16 mouse cellular contexts compared by ENCODE assay signal in genomic region chr6:28848891-28849290, GRCm38 (mm10). TPM values are rescaled to one million over a fixed set of nuclear protein-coding genes. Genes with fewer than 3 reads are reported as not detected.
DNase-seq lines count a peak whose midpoint lies in the region; ATAC-seq lines count a peak whose summit lies in the region.
"Had no signal": no experiment of that assay in that cellular context is flagged by ENCODE, and none has a peak within 500 bp of the region (broad histone marks: within the 10 kb centered on the region; RNA-seq: fewer than 3 reads in every experiment).

No protein-coding gene starts in this region.

- no peak overlapping the region for H3K27ac ChIP-seq in kidney, embryonic 14.5 days (ENCODE audit: low read depth, low read length)
- peak overlapping the region; percentile 52 for H3K27ac ChIP-seq in neural tube, embryonic 13.5 days (replicated peaks)
- peak overlapping the region; percentile 48; the same call in 1 of the 2 replicates for H3K27ac ChIP-seq in hindbrain, embryonic 16.5 days (ENCODE audit: low read depth, low read length)
- H3K27ac ChIP-seq: liver, embryonic 14.5 days had no signal

- ATAC-seq in kidney, embryonic 14.5 days (ENCODE audit: low FRiP score, low TSS enrichment) = peak; percentile 30; the same call in 1 of the 2 replicates
- ATAC-seq in neural tube, embryonic 13.5 days (ENCODE audit: low read depth) = no peak
- ATAC-seq in hindbrain, embryonic 16.5 days = peak; percentile 48; the same call in 1 of the 2 replicates
- no peak for ATAC-seq in CD4-positive, CD25-positive, alpha-beta regulatory T cell, adult 4 months

- no peaks in the 10 kb centered on the region for H3K27me3 ChIP-seq in kidney, embryonic 14.5 days (ENCODE audit: control insufficient read depth, insufficient read depth, low read length)
- H3K27me3 ChIP-seq in neural tube, embryonic 13.5 days = no peaks in the 10 kb centered on the region
- H3K27me3 ChIP-seq in hindbrain, embryonic 16.5 days (replicated peaks; ENCODE audit: control insufficient read depth, insufficient read depth, low read length) = no peaks in the 10 kb centered on the region
- H3K27me3 ChIP-seq: heart, embryonic 12.5 days had no signal

- H3K9me3 ChIP-seq in kidney, embryonic 14.5 days (ENCODE audit: control insufficient read depth, low read length) = no peaks in the 10 kb centered on the region
- H3K9me3 ChIP-seq in neural tube, embryonic 13.5 days = no peaks in the 10 kb centered on the region
- H3K9me3 ChIP-seq in hindbrain, embryonic 16.5 days (ENCODE audit: control insufficient read depth, low read length) = no peaks in the 10 kb centered on the region
- H3K9me3 ChIP-seq: heart, embryonic 12.5 days had no signal

- H3K36me3 ChIP-seq in kidney, embryonic 14.5 days (ENCODE audit: control insufficient read depth, insufficient read depth, low read length) = no peaks in the 10 kb centered on the region
- no peaks in the 10 kb centered on the region for H3K36me3 ChIP-seq in neural tube, embryonic 13.5 days
- no peaks in the 10 kb centered on the region for H3K36me3 ChIP-seq in hindbrain, embryonic 16.5 days (ENCODE audit: control insufficient read depth, insufficient read depth, low read length)
- H3K36me3 ChIP-seq: heart, embryonic 12.5 days had no signal

- WGBS in kidney, embryonic 14.5 days = 58% methylated on average over 9 of the region's 9 CpGs
- 48% methylated on average over 9 of the region's 9 CpGs for WGBS in neural tube, embryonic 13.5 days
- WGBS in hindbrain, embryonic 16.5 days = 39% methylated on average over 9 of the region's 9 CpGs

- H3K4me1 ChIP-seq in kidney, embryonic 14.5 days (ENCODE audit: control insufficient read depth, insufficient read depth, low read length) = peaks cover 20% of the 10 kb centered on the region
- peaks cover 75% of the 10 kb centered on the region for H3K4me1 ChIP-seq in neural tube, embryonic 13.5 days (replicated peaks)
- H3K4me1 ChIP-seq in hindbrain, embryonic 16.5 days (ENCODE audit: control insufficient read depth, insufficient read depth, low read depth, low read length) = peaks cover 33% of the 10 kb centered on the region

- H3K4me2 ChIP-seq in kidney, embryonic 14.5 days (replicated peaks; ENCODE audit: low read depth, low read length) = no peak overlapping the region
- H3K4me2 ChIP-seq in neural tube, embryonic 13.5 days = no peak overlapping the region
- H3K4me2 ChIP-seq in hindbrain, embryonic 16.5 days (ENCODE audit: low read length) = no peak overlapping the region
- H3K4me2 ChIP-seq: heart, embryonic 12.5 days had no signal

- no peak for DNase-seq in kidney, postnatal 14 days
- no peak for DNase-seq in neural tube, embryonic 10.5 days (ENCODE audit: extremely low spot score, low spot score)
- no peak for DNase-seq in urinary bladder, postnatal 14 days (ENCODE audit: low spot score)
- DNase-seq: adrenal gland, postnatal 14 days; cerebellum, adult 8-10 months; gastrocnemius, postnatal 36 days; kidney, adult 9 months; lung, postnatal 10 days; thymus, adult 18-20 months had no signal

- H3K4me3 ChIP-seq in kidney, embryonic 14.5 days (ENCODE audit: low read length) = no peak overlapping the region
- H3K4me3 ChIP-seq in neural tube, embryonic 13.5 days = no peak overlapping the region
- H3K4me3 ChIP-seq in hindbrain, embryonic 16.5 days (ENCODE audit: low read length) = no peak overlapping the region
- H3K4me3 ChIP-seq: erythroblast, embryonic 14.5 days; heart, embryonic 12.5 days had no signal

- H3K9ac ChIP-seq in kidney, embryonic 14.5 days (ENCODE audit: low read depth, low read length) = no peak overlapping the region
- H3K9ac ChIP-seq in neural tube, embryonic 13.5 days = no peak overlapping the region
- 0 out of 2 replicates have a peak overlapping the region, but pooled peaks have one; percentile 11 for H3K9ac ChIP-seq in hindbrain, embryonic 16.5 days (ENCODE audit: low read depth, low read length)
- H3K9ac ChIP-seq: heart, embryonic 12.5 days; liver, embryonic 14.5 days had no signal

RNA-seq across cellular contexts. Expression of gene Lrrc4, which starts 17.3 kb away (rescaled TPM):
- 1.6 and 2.8 TPM in 2 replicates for polyA plus RNA-seq in kidney, embryonic 14.5 days (2014; fragmentation: Nextera tagmentation; extraction: Ambion mirVana)
- polyA plus RNA-seq in neural tube, embryonic 13.5 days (2015; fragmentation: Nextera tagmentation; extraction: Ambion mirVana) = 5.9 and 6.0 TPM in 2 replicates
- polyA plus RNA-seq in hindbrain, embryonic 16.5 days (2015; fragmentation: Nextera tagmentation; extraction: Ambion mirVana) = 7.2 and 7.4 TPM in 2 replicates
- polyA plus RNA-seq in CD4-positive, CD25-positive, alpha-beta regulatory T cell, adult 4 months (2017; shearing (Covaris generic)) = under 1 TPM; 0.16 to 0.51 TPM
- polyA plus RNA-seq: erythroblast, embryonic 14.5 days had no signal

Comparison
In these comparisons a context has a peak if more than half of its experiments do, and no peak if none do; other contexts are left out.
1. ATAC-seq: peak in kidney, embryonic 14.5 days (single experiment) and hindbrain, embryonic 16.5 days (single experiment); none in neural tube, embryonic 13.5 days (single experiment) and CD4-positive, CD25-positive, alpha-beta regulatory T cell, adult 4 months (single experiment).